In the genomic region with DNA sequence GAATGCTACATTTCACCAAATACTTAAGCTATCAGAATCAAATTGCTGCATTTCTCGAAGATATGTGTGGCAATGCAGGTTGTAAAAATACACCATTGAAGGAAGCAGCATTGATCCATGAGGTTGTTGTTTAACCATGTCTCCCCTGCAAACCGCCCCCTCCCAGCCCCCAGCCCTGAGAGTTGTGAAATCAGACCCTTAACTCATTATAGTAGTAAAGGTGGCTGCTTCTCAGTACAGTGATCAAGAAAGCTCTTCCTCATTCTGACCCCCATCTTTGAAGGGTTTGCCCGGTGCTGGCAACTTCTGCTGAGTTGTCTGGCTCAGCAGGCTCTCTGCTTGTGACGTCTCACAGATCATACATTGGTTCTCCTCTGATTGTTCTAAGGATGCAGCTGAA, we compare ENCODE assay signal across 17 mouse cellular contexts.
DNase-seq lines count a peak whose midpoint lies in the region; ATAC-seq and TF ChIP-seq lines count a peak whose summit lies in the region.
"Had no signal": no experiment of that assay in that cellular context is flagged by ENCODE, and none has a peak within 500 bp of the region (broad histone marks: within the 10 kb centered on the region; RNA-seq: fewer than 3 reads in every experiment).

No protein-coding gene starts in this region.

- intact Hi-C loops in left cerebral cortex, adult 2 months (cut with DNase I) = loop anchor here (10.0 kb wide), 1 partner anchor 99 kb away; no protein-coding TSS in a partner anchor

- H3K4me3 ChIP-seq in intestine, embryonic 15.5 days (replicated peaks) = no peak overlapping the region
- no peak overlapping the region for H3K4me3 ChIP-seq in intestine, embryonic 16.5 days (ENCODE audit: low read length)
- H3K4me3 ChIP-seq in liver, embryonic 13.5 days (replicated peaks) = no peak overlapping the region
- H3K4me3 ChIP-seq in liver, postnatal 0 days (ENCODE audit: low read depth, low read length) = no peak overlapping the region
- no peak overlapping the region for H3K4me3 ChIP-seq in left cerebral cortex, adult 2 months
- H3K4me3 ChIP-seq: embryonic facial prominence, embryonic 15.5 days; erythroblast, embryonic 14.5 days; forebrain, embryonic 15.5 days; heart, embryonic 12.5 days had no signal

- no peak overlapping the region for H3K4me2 ChIP-seq in intestine, embryonic 15.5 days (replicated peaks)
- no peak overlapping the region for H3K4me2 ChIP-seq in intestine, embryonic 16.5 days (ENCODE audit: low read depth, low read length)
- H3K4me2 ChIP-seq in liver, embryonic 13.5 days = peak overlapping the region; percentile 24; the same call in 1 of the 2 replicates
- peak overlapping the region; percentile 45 for H3K4me2 ChIP-seq in liver, postnatal 0 days (ENCODE audit: low read depth, low read length)
- H3K4me2 ChIP-seq: embryonic facial prominence, embryonic 15.5 days; forebrain, embryonic 15.5 days; heart, embryonic 12.5 days had no signal

- no peaks in the 10 kb centered on the region for H3K27me3 ChIP-seq in intestine, embryonic 15.5 days (replicated peaks)
- H3K27me3 ChIP-seq in intestine, embryonic 16.5 days (replicated peaks; ENCODE audit: control insufficient read depth, insufficient read depth, low read length) = no peaks in the 10 kb centered on the region
- no peaks in the 10 kb centered on the region for H3K27me3 ChIP-seq in liver, embryonic 13.5 days
- no peaks in the 10 kb centered on the region for H3K27me3 ChIP-seq in liver, postnatal 0 days (ENCODE audit: insufficient read depth, low read length)
- H3K27me3 ChIP-seq: embryonic facial prominence, embryonic 15.5 days; forebrain, embryonic 15.5 days; heart, embryonic 12.5 days had no signal

- TF ChIP-seq CTCF in liver, postnatal 0 days (IDR thresholded peaks at IDR 0.05; ENCODE audit: low read depth) = no peak
- no peak for TF ChIP-seq CTCF in left cerebral cortex, adult 2 months (IDR thresholded peaks at IDR 0.05)

- H3K27ac ChIP-seq in intestine, embryonic 15.5 days = no peak overlapping the region
- H3K27ac ChIP-seq in intestine, embryonic 16.5 days (ENCODE audit: low read length) = no peak overlapping the region
- H3K27ac ChIP-seq in liver, embryonic 13.5 days = no peak overlapping the region
- 0 out of 2 replicates have a peak overlapping the region, but pooled peaks have one; percentile 52 for H3K27ac ChIP-seq in liver, postnatal 0 days (ENCODE audit: low read depth)
- no peak overlapping the region for H3K27ac ChIP-seq in left cerebral cortex, adult 2 months
- H3K27ac ChIP-seq: embryonic facial prominence, embryonic 15.5 days; forebrain, embryonic 15.5 days had no signal

- no peaks in the 10 kb centered on the region for H3K4me1 ChIP-seq in intestine, embryonic 15.5 days (replicated peaks)
- H3K4me1 ChIP-seq in intestine, embryonic 16.5 days (ENCODE audit: control insufficient read depth, insufficient read depth, low read length) = no peaks in the 10 kb centered on the region
- 0 out of 2 replicates have a peak, but pooled peaks cover 5% of the 10 kb centered on the region for H3K4me1 ChIP-seq in liver, embryonic 13.5 days (replicated peaks)
- peaks cover 11% of the 10 kb centered on the region for H3K4me1 ChIP-seq in liver, postnatal 0 days (ENCODE audit: insufficient read depth)
- H3K4me1 ChIP-seq: embryonic facial prominence, embryonic 15.5 days; forebrain, embryonic 15.5 days had no signal

- 0 out of 2 replicates have a peak, but pooled peaks have one; percentile 45 for ATAC-seq in intestine, embryonic 15.5 days
- no peak for ATAC-seq in intestine, embryonic 16.5 days
- no peak for ATAC-seq in liver, embryonic 13.5 days (ENCODE audit: low read depth)
- ATAC-seq in liver, postnatal 0 days = peak; percentile 51; the same call in 1 of the 2 replicates
- ATAC-seq: forebrain, embryonic 15.5 days had no signal

- no peaks in the 10 kb centered on the region for H3K9me3 ChIP-seq in intestine, embryonic 15.5 days
- no peaks in the 10 kb centered on the region for H3K9me3 ChIP-seq in intestine, embryonic 16.5 days (ENCODE audit: control insufficient read depth, low read length)
- H3K9me3 ChIP-seq in liver, embryonic 13.5 days (replicated peaks) = no peaks in the 10 kb centered on the region
- H3K9me3 ChIP-seq in liver, postnatal 0 days (ENCODE audit: low read length) = no peaks in the 10 kb centered on the region
- H3K9me3 ChIP-seq: embryonic facial prominence, embryonic 15.5 days; forebrain, embryonic 15.5 days; heart, embryonic 12.5 days had no signal

- no peaks in the 10 kb centered on the region for H3K36me3 ChIP-seq in intestine, embryonic 15.5 days
- H3K36me3 ChIP-seq in intestine, embryonic 16.5 days (ENCODE audit: control insufficient read depth, insufficient read depth, low read length) = no peaks in the 10 kb centered on the region
- no peaks in the 10 kb centered on the region for H3K36me3 ChIP-seq in liver, embryonic 13.5 days
- H3K36me3 ChIP-seq in liver, postnatal 0 days (replicated peaks; ENCODE audit: insufficient read depth, low read length) = no peaks in the 10 kb centered on the region
- H3K36me3 ChIP-seq: embryonic facial prominence, embryonic 15.5 days; forebrain, embryonic 15.5 days; heart, embryonic 12.5 days had no signal

- no peak for TF ChIP-seq EP300 in liver, postnatal 0 days (IDR thresholded peaks at IDR 0.05; ENCODE audit: low read depth)

- DNase-seq in liver, embryonic 13.5 days = no peak
- DNase-seq in liver, postnatal 0 days = peak; percentile 38
- no peak for DNase-seq in kidney, adult 18-20 months
- no peak for DNase-seq in layer of hippocampus, adult 8-10 months (ENCODE audit: low spot score in 2 of 2)
- no peak for DNase-seq in left cerebral cortex, adult 2 months (ENCODE audit: extremely low spot score in 1 of 2, low spot score in 2 of 2)
- DNase-seq: adrenal gland, postnatal 10 days; cerebellum, adult 11 months; cerebellum, adult 8-10 months; cerebellum, postnatal 14 days; embryo, embryonic 11 days; heart, postnatal 36 days had no signal

- no peak overlapping the region for H3K9ac ChIP-seq in intestine, embryonic 15.5 days
- no peak overlapping the region for H3K9ac ChIP-seq in intestine, embryonic 16.5 days (ENCODE audit: low read depth, low read length)
- H3K9ac ChIP-seq in liver, embryonic 13.5 days = no peak overlapping the region
- H3K9ac ChIP-seq in liver, postnatal 0 days (replicated peaks) = no peak overlapping the region
- H3K9ac ChIP-seq: embryonic facial prominence, embryonic 15.5 days; forebrain, embryonic 15.5 days; heart, embryonic 12.5 days had no signal

- WGBS in intestine, embryonic 15.5 days = 61% methylated on average over 4 of the region's 4 CpGs
- 51% methylated on average over 4 of the region's 4 CpGs for WGBS in intestine, embryonic 16.5 days
- WGBS in liver, embryonic 13.5 days (ENCODE audit: insufficient replicate concordance) = 47% methylated on average over 4 of the region's 4 CpGs
- WGBS in liver, postnatal 0 days (ENCODE audit: insufficient replicate concordance) = 53% methylated on average over 4 of the region's 4 CpGs

Comparison
In these comparisons a context has a peak if more than half of its experiments do, and no peak if none do; other contexts are left out.
1. ATAC-seq: peak in intestine, embryonic 15.5 days (single experiment) and liver, postnatal 0 days (single experiment); none in intestine, embryonic 16.5 days (single experiment) and liver, embryonic 13.5 days (single experiment).
2. H3K4me2 ChIP-seq: peak in liver, embryonic 13.5 days (single experiment) and liver, postnatal 0 days (single experiment); none in intestine, embryonic 15.5 days (single experiment) and intestine, embryonic 16.5 days (single experiment).